Mouse (Mus musculus): Measurements from ENCODE around the gene Olfr462. TPM values are rescaled to one million over a fixed set of nuclear protein-coding genes. Genes with fewer than 3 reads are reported as not detected.
A peak's percentile ranks its signal among the peaks of the same experiment; 100 is the strongest.
"Not testable (repeated sequence)": the region's sequence is repeated elsewhere in the genome, so short reads cannot be mapped to it uniquely, and the experiment has no call there.

Olfr462 gene
- polyA plus RNA-seq, 1 experiment: not detected

DNA sequence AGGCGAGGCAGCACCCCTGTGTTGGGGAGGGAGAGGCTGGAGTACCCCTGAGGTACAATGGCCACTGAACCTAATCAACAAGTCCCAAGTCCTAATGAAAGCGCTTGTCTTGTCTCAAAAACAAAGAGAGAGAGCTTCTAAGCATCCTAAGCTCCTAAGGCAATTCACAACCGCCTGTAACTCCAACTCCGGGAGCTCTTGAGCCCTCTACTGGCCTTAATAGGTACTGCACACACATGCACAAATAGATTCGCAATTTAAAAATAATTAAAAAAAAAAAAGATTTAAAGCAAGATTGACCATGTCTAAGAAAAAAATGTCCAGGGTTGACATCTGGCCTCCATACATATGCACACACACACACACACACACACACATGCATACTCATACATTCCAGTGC, 8.6 kb downstream of the Olfr462 start:
- TF ChIP-seq POLR2A (IDR thresholded peaks at IDR 0.05; ENCODE audit: extremely low read depth, insufficient read depth, low read length) (no peak), CTCF (IDR thresholded peaks at IDR 0.05; ENCODE audit: extremely low read depth, insufficient read depth, low read length) (peak; percentile 36; the same call in 1 of the 2 replicates)
- no peak overlapping the region for H3K4me3 ChIP-seq (ENCODE audit: insufficient read depth, low read length)
- no peak overlapping the region for H3K27ac ChIP-seq (ENCODE audit: insufficient read depth, low read length)
- no peaks in the 10 kb centered on the region for H3K4me1 ChIP-seq (ENCODE audit: control insufficient read depth, insufficient read depth, low read length)

DNA sequence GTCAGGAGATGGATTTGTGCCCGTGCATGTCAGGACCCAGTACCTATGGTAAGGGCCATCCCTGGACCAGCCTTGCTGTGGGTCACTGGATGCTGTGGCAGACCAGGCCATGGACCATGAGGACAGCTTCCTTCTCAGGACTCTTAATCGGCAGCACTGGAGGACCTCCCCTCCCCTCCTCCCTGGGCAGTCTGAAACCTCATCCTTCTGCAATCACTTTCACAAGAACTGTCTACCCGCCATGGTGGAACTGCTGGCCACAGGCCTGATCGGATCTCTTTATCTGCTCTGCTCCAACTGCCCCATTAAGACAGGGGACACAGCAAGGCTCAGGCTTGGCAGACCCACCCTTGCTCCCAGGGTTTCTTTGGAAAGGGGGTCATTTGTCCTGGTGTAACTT, 10.4 kb downstream of the Olfr462 start:
- H3K27ac ChIP-seq (ENCODE audit: insufficient read depth, low read length): no peak overlapping the region
- no peak for TF ChIP-seq POLR2A (IDR thresholded peaks at IDR 0.05; ENCODE audit: extremely low read depth, insufficient read depth, low read length)
- no peak for TF ChIP-seq CTCF (IDR thresholded peaks at IDR 0.05; ENCODE audit: extremely low read depth, insufficient read depth, low read length)
- no peaks in the 10 kb centered on the region for H3K4me1 ChIP-seq (ENCODE audit: control insufficient read depth, insufficient read depth, low read length)
- H3K4me3 ChIP-seq (ENCODE audit: insufficient read depth, low read length): no peak overlapping the region

DNA sequence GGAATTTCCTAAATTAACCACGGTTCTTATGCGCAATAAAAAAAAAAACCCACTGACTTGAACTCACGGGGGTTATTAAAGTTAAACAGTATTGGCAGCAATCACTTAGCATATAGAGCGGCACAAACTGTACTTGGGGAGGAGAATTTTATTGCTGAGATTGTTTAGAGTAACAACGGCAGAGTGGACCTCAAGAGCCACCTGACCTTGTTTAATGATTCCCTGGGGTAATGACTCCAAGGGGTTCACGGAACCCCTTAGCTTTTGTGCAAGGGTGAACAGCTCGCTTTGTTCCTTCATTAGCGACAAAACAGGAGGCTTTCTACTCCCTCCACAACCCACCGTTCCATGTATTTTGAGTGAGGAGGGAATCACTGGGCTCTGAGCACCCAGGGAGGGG, 12.2 kb downstream of the Olfr462 start:
- H3K4me3 ChIP-seq (ENCODE audit: insufficient read depth, low read length): no peak overlapping the region
- no peak overlapping the region for H3K27ac ChIP-seq (ENCODE audit: insufficient read depth, low read length)
- no peak for TF ChIP-seq CTCF (IDR thresholded peaks at IDR 0.05; ENCODE audit: extremely low read depth, insufficient read depth, low read length)
- no peak for TF ChIP-seq POLR2A (IDR thresholded peaks at IDR 0.05; ENCODE audit: extremely low read depth, insufficient read depth, low read length)
- no peaks in the 10 kb centered on the region for H3K4me1 ChIP-seq (ENCODE audit: control insufficient read depth, insufficient read depth, low read length)

DNA sequence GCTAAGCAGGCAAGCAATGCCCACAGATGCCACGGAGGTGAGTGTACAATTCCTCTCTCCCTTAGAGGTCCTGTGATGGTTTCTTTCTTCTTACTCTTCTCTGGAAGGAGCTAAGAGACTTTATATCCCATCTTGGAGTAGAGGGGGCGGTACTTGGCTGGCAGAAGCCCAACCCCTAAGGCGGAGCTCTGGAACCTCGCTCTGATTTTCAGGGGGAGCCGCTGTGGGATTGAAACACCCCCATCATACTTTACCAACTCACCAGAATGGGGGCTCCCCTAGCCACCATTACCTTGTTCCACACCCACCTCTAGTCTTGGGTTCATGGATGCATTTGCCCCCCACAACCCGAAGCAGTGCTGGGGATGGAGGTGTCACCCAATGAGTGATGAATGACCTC, 16.6 kb downstream of the Olfr462 start, which contains the start of gene Epx:
Gene Epx (minus strand): TSS at position 101 of the 400 bp plus-strand sequence.
- Histone ChIP-seq H3K4me3 (ENCODE audit: insufficient read depth, low read length) (no peak within 1 kb of the TSS), H3K4me1 (ENCODE audit: control insufficient read depth, insufficient read depth, low read length) (no peaks in the 10 kb centered on the region), H3K27ac (ENCODE audit: insufficient read depth, low read length) (no peak within 1 kb of the TSS)
- no peak for TF ChIP-seq CTCF (IDR thresholded peaks at IDR 0.05; ENCODE audit: extremely low read depth, insufficient read depth, low read length)
- no peak for TF ChIP-seq POLR2A (IDR thresholded peaks at IDR 0.05; ENCODE audit: extremely low read depth, insufficient read depth, low read length)

DNA sequence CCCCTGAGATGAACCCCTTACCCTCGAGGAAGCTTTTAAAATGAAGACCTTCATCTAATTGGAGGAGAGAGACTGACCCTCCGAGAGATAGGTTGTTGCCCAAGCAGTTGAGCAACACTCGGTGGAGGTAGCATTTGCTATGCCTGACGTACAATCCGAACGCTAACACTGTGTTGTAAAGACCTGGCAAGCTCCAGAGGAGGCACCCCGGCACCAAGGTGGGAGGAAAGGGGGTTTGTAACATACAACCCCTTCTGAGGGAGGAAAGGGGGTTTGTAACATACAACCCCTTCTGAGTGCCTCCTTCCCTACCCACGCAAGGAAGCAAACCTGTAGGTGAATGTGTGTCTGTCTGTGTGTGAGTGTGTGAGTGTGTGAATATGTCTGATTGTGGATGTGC, 20.3 kb downstream of the Olfr462 start:
- H3K4me3 ChIP-seq (ENCODE audit: insufficient read depth, low read length): no peak overlapping the region
- no peak overlapping the region for H3K27ac ChIP-seq (ENCODE audit: insufficient read depth, low read length)
- no peaks in the 10 kb centered on the region for H3K4me1 ChIP-seq (ENCODE audit: control insufficient read depth, insufficient read depth, low read length)
- no peak for TF ChIP-seq CTCF (IDR thresholded peaks at IDR 0.05; ENCODE audit: extremely low read depth, insufficient read depth, low read length)
- TF ChIP-seq POLR2A (IDR thresholded peaks at IDR 0.05; ENCODE audit: extremely low read depth, insufficient read depth, low read length): no peak

DNA sequence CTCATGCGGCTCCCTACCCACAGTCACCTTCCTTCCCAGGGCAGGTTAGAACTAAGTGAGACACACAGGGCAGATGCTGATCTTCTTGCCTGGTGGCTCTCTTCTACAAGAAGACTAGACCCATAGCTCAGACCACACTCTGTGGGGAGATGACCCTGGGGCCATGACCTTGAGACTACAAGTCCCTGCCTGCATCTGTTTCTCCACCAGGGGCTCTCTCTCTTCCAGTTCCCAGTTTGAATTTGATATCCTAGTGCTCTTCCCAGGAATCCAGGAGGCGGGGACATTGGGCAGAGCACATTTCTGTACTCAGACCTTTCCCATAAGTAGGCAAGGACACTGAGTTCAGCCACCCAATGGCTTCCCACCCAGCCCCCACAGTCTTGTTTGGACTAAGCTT, 22.0 kb downstream of the Olfr462 start:
- no peak overlapping the region for H3K4me3 ChIP-seq (ENCODE audit: insufficient read depth, low read length)
- no peak for TF ChIP-seq CTCF (IDR thresholded peaks at IDR 0.05; ENCODE audit: extremely low read depth, insufficient read depth, low read length)
- no peak for TF ChIP-seq POLR2A (IDR thresholded peaks at IDR 0.05; ENCODE audit: extremely low read depth, insufficient read depth, low read length)
- no peak overlapping the region for H3K27ac ChIP-seq (ENCODE audit: insufficient read depth, low read length)
- H3K4me1 ChIP-seq (ENCODE audit: control insufficient read depth, insufficient read depth, low read length): no peaks in the 10 kb centered on the region

DNA sequence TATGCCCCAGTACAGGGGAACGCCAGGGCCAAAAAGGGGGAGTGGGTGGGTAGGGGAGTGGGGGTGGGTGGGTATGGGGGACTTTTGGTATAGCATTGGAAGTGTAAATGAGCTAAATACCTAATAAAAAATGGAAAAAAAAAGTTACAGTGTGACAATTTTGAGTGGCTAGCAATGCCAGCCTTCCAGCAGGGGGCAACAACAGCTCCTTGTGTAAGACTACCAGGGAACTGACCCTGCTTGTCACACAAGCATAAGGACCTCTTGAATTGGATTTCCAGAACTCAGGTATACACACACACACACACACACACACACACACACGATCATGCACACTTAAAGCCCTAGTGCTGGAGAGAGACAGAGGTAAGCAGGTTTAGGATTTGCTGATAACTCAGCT, 25.2 kb downstream of the Olfr462 start:
- not testable (repeated sequence) for H3K4me3 ChIP-seq (ENCODE audit: insufficient read depth, low read length); H3K4me1 ChIP-seq (ENCODE audit: control insufficient read depth, insufficient read depth, low read length); H3K27ac ChIP-seq (ENCODE audit: insufficient read depth, low read length)
- TF ChIP-seq CTCF (IDR thresholded peaks at IDR 0.05; ENCODE audit: extremely low read depth, insufficient read depth, low read length): peak; percentile 34

DNA sequence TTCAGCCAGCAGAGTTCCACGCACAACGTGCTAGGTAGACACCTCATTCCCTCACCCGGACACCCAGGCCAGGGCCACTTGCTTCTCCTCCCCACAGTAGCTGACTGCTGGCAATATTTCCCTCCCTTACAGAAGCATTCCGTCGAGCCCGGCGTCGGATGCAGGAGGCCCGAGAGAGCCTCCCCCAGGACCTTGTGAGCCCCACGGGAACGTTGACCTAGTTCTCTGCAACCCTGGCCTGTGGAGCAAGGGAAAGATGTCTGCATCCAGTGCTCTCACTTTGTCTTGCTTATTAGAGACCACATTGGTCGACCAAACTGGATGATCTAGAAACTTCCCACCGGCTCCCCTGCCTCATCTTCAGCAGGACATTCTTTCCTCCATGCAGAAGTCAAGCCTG, 29.3 kb downstream of the Olfr462 start:
- Histone ChIP-seq H3K4me1 (ENCODE audit: control insufficient read depth, insufficient read depth, low read length) (no peaks in the 10 kb centered on the region), H3K4me3 (ENCODE audit: insufficient read depth, low read length) (no peak overlapping the region), H3K27ac (ENCODE audit: insufficient read depth, low read length) (no peak overlapping the region)
- TF ChIP-seq POLR2A (IDR thresholded peaks at IDR 0.05; ENCODE audit: extremely low read depth, insufficient read depth, low read length) (no peak), CTCF (IDR thresholded peaks at IDR 0.05; ENCODE audit: extremely low read depth, insufficient read depth, low read length) (no peak)

DNA sequence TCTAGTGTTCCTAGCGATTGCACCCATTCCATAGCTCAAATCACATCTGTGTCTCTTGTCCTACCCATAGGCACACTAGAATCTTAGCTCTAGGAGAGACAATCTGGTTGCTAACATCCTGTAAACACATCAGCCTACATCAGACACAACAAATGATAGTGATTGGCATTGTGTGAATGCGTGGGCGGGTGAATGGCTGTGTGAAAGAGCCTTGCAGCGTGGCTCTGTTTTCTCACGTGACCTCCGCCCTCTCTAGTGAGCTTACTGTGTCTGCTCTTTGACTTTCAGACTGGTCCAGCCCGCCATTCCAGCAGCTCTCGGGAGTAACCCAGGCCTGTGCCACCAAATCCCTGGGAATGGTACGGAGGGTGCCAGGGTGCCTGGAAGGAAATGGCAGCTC, 31.6 kb downstream of the Olfr462 start:
- no peak overlapping the region for H3K4me3 ChIP-seq (ENCODE audit: insufficient read depth, low read length)
- H3K4me1 ChIP-seq (ENCODE audit: control insufficient read depth, insufficient read depth, low read length): no peaks in the 10 kb centered on the region
- H3K27ac ChIP-seq (ENCODE audit: insufficient read depth, low read length): no peak overlapping the region
- TF ChIP-seq CTCF (IDR thresholded peaks at IDR 0.05; ENCODE audit: extremely low read depth, insufficient read depth, low read length): no peak
- no peak for TF ChIP-seq POLR2A (IDR thresholded peaks at IDR 0.05; ENCODE audit: extremely low read depth, insufficient read depth, low read length)

DNA sequence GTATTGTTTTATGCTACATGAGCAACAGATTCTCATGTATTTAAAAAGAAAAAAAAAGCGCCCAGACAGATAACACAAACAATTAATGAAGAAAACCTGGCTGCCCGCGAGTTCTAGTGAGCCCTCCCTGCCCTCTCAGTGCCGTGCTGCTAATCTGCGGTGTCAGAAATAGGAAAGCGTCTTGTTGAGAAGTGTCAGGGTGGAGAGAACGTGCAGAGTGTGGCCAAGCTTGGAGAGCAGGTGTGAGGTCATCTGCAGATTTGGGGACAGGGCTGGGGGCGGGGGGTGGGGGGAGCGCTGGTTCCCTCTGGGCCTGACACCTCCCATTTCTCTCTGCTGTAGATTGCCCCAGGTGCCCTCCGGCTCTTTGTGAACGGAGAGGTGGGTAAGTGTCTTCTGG, 32.8 kb downstream of the Olfr462 start:
- Histone ChIP-seq H3K4me1 (ENCODE audit: control insufficient read depth, insufficient read depth, low read length) (no peaks in the 10 kb centered on the region), H3K4me3 (ENCODE audit: insufficient read depth, low read length) (no peak overlapping the region), H3K27ac (ENCODE audit: insufficient read depth, low read length) (no peak overlapping the region)
- TF ChIP-seq CTCF (IDR thresholded peaks at IDR 0.05; ENCODE audit: extremely low read depth, insufficient read depth, low read length) (no peak), POLR2A (IDR thresholded peaks at IDR 0.05; ENCODE audit: extremely low read depth, insufficient read depth, low read length) (no peak)

DNA sequence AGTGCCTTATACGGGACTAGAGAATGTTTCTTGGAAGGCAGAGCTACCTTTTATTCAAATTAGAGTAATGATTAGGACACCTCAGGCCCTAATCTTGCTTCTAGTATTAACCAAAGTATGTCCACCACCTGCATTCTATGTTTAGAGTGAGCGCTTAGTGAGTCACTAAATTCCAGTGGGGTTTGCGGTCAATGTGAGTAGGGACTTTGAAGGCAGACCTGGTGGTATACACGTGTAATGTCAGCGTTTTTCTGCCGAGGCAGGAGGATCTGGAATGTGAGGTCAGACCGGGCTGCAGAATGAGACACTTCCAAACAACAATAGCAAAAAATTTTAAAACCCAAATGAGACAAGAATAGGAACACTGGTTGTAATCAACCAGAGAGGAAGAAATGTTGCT, 37.5 kb downstream of the Olfr462 start:
- no peak overlapping the region for H3K27ac ChIP-seq (ENCODE audit: insufficient read depth, low read length)
- H3K4me1 ChIP-seq (ENCODE audit: control insufficient read depth, insufficient read depth, low read length): peaks cover 1% of the 10 kb centered on the region; the same call in 1 of the 2 replicates
- H3K4me3 ChIP-seq (ENCODE audit: insufficient read depth, low read length): no peak overlapping the region
- TF ChIP-seq CTCF (IDR thresholded peaks at IDR 0.05; ENCODE audit: extremely low read depth, insufficient read depth, low read length) (no peak), POLR2A (IDR thresholded peaks at IDR 0.05; ENCODE audit: extremely low read depth, insufficient read depth, low read length) (no peak)

All from cortical plate, adult 2 months (tissue).